Mouse (Mus musculus) cerebellum, adult 2 months (tissue): ENCODE results near the gene Znhit2.

Experiments used
- CTCF ChIP-seq: fragments of 200-500 bp; IDR thresholded peaks from 2 replicates; pipeline ENCODE4 v1.5.1; 2011; ENCODE audit warnings: low read depth, mild to moderate bottlenecking, control low read depth, low read length, moderate library complexity, borderline replicate concordance; ENCODE audit not compliant: insufficient read depth
- POLR2A ChIP-seq: fragments of 200-500 bp; IDR thresholded peaks from 2 replicates; pipeline ENCODE4 v1.6.1; 2011; ENCODE audit warnings: low read length, control low read depth, borderline replicate concordance; ENCODE audit not compliant: insufficient read depth

GRCm38 (mm10) chr19:6035966-6036585 lies 24.9 kb upstream of the Znhit2 start:
- no peak for TF ChIP-seq CTCF
- no peak for TF ChIP-seq POLR2A
